Mouse (Mus musculus) lung, postnatal 0 days (tissue): ENCODE data around the gene Nek2. TPM values are rescaled to one million over a fixed set of nuclear protein-coding genes. Genes with fewer than 3 reads are reported as not detected.

ENCODE experiments used
- ATAC-seq: fragments of 200-750 bp; cut with Nextera tagmentation; 2 replicates; pipeline ENCODE4 v1.8.0; 2017; ENCODE audit warnings: moderate library complexity
- DNase-seq: peaks from one replicate; pipeline ENCODE4 v3.0.0-alpha.2; 2016; ENCODE audit warnings: low spot score
- H3K27ac ChIP-seq: fragments of 300-500 bp; sonication (generic); 2 replicates; pipeline ENCODE4 v1.5.1; 2014; ENCODE audit warnings: antibody characterized with exemption, mild to moderate bottlenecking, low read length, mixed read lengths
- H3K27me3 ChIP-seq: fragments of 300-500 bp; sonication (generic); replicated peaks from 2 replicates; pipeline ENCODE4 v1.6.1; 2014; ENCODE audit warnings: low read length, mixed read lengths; ENCODE audit not compliant: insufficient read depth
- H3K36me3 ChIP-seq: fragments of 300-500 bp; sonication (generic); 2 replicates; pipeline ENCODE4 v1.6.1; 2014; ENCODE audit warnings: low read length, mixed read lengths; ENCODE audit not compliant: insufficient read depth
- H3K4me1 ChIP-seq: fragments of 300-500 bp; sonication (generic); 2 replicates; pipeline ENCODE4 v1.6.1; 2014; ENCODE audit warnings: antibody characterized with exemption, low read depth, low read length, mixed read lengths; ENCODE audit not compliant: insufficient read depth
- H3K4me2 ChIP-seq: fragments of 300-500 bp; sonication (generic); replicated peaks from 2 replicates; pipeline ENCODE4 v1.6.1; 2014; ENCODE audit warnings: low read depth, mild to moderate bottlenecking, low read length, moderate library complexity, mixed read lengths
- H3K4me3 ChIP-seq: fragments of 300-500 bp; sonication (generic); 2 replicates; pipeline ENCODE4 v1.5.1; 2014; ENCODE audit warnings: low read depth, low read length
- H3K9ac ChIP-seq: fragments of 300-500 bp; sonication (generic); replicated peaks from 2 replicates; pipeline ENCODE4 v1.6.1; 2014; ENCODE audit warnings: low read depth, mild to moderate bottlenecking
- H3K9me3 ChIP-seq: fragments of 300-500 bp; sonication (generic); 2 replicates; pipeline ENCODE4 v1.6.1; 2016; ENCODE audit warnings: low read length, mixed read lengths
- CTCF ChIP-seq: IDR thresholded peaks from 2 replicates; pipeline ENCODE4 v1.5.1; 2016; ENCODE audit warnings: antibody characterized with exemption, mild to moderate bottlenecking
- EP300 ChIP-seq: IDR thresholded peaks from 2 replicates; pipeline ENCODE4 v1.6.1; 2016; ENCODE audit warnings: antibody characterized with exemption, mild to moderate bottlenecking, control low read depth
- WGBS: fragments of 180-500 bp; shearing (Covaris S2); extraction: QIAGEN DNeasy Blood & Tissue Kit; methylation state at CpG from one replicate; pipeline ENCODE4 v1.1.7; 2014; 5-methylcytosine and 5-hydroxymethylcytosine counted together
- polyA plus RNA-seq: library from polyadenylated mRNA; unstranded; fragments of >200 nt; fragmentation: Nextera tagmentation; extraction: Ambion mirVana; gene quantifications from 2 replicates; pipeline ENCODE4 v1.2.1, GENCODE M21; 2015

Nek2 gene
- polyA plus RNA-seq, 1 experiment from 2014 or later = 4.8 TPM

- WGBS = 42% methylated on average over 6 of the region's 6 CpGs
- Histone ChIP-seq H3K4me2 (no peak overlapping the region), H3K4me1 (peaks cover 4% of the 10 kb centered on the region; the same call in 1 of the 2 replicates), H3K27me3 (no peaks in the 10 kb centered on the region), H3K27ac (no peak overlapping the region), H3K36me3 (no peaks in the 10 kb centered on the region), H3K9ac (no peak overlapping the region), H3K4me3 (no peak overlapping the region), H3K9me3 (no peaks in the 10 kb centered on the region)
- no peak for DNase-seq
- TF ChIP-seq CTCF (no peak), EP300 (no peak)
- ATAC-seq = no peak
Measured at GRCm38 (mm10) chr1:191818145-191818631, 3.1 kb upstream of the Nek2 start.

- no peaks in the 10 kb centered on the region for H3K9me3 ChIP-seq
Measured at GRCm38 (mm10) chr1:191819026-191819425, 2.2 kb upstream of the Nek2 start.

GRCm38 (mm10) chr1:191820951-191821325 lies 306 bp upstream of the Nek2 start:
- Histone ChIP-seq H3K9me3 (no peaks in the 10 kb centered on the region), H3K9ac (peak overlapping the region; percentile 23; the same call in 1 of the 2 replicates), H3K36me3 (no peaks in the 10 kb centered on the region), H3K27ac (no peak overlapping the region), H3K4me1 (peaks cover 4% of the 10 kb centered on the region; the same call in 1 of the 2 replicates), H3K4me2 (peak overlapping the region; percentile 98), H3K27me3 (no peaks in the 10 kb centered on the region), H3K4me3 (peak overlapping the region; percentile 61)
- 4% methylated on average over 15 of the region's 15 CpGs for WGBS
- no peak for DNase-seq
- TF ChIP-seq CTCF = no peak
- TF ChIP-seq EP300 = no peak
- no peak for ATAC-seq

More at GRCm38 (mm10) chr1:191819026-191819425, 2.2 kb upstream of the Nek2 start:
- Histone ChIP-seq H3K9ac (no peak overlapping the region), H3K27me3 (no peaks in the 10 kb centered on the region), H3K4me2 (no peak overlapping the region), H3K36me3 (no peaks in the 10 kb centered on the region), H3K4me1 (peaks cover 4% of the 10 kb centered on the region; the same call in 1 of the 2 replicates), H3K4me3 (no peak overlapping the region), H3K27ac (no peak overlapping the region)
- ATAC-seq = no peak
- TF ChIP-seq CTCF = no peak
- TF ChIP-seq EP300 = no peak
- no peak for DNase-seq

GRCm38 (mm10) chr1:191829124-191829523 lies 7.9 kb downstream of the Nek2 start:
- no peaks in the 10 kb centered on the region for H3K36me3 ChIP-seq
- H3K4me1 ChIP-seq = no peaks in the 10 kb centered on the region
- no peak overlapping the region for H3K4me3 ChIP-seq
- H3K27me3 ChIP-seq = no peaks in the 10 kb centered on the region
- H3K4me2 ChIP-seq = no peak overlapping the region
- TF ChIP-seq CTCF = peak; percentile 53
- TF ChIP-seq EP300 = no peak
- DNase-seq (peak; percentile 27), ATAC-seq (no peak)
- no peak overlapping the region for H3K27ac ChIP-seq
- no peak overlapping the region for H3K9ac ChIP-seq
- WGBS = 80% methylated on average over 3 of the region's 3 CpGs
- H3K9me3 ChIP-seq = no peaks in the 10 kb centered on the region

- Histone ChIP-seq H3K4me1 (no peaks in the 10 kb centered on the region), H3K4me3 (no peak overlapping the region), H3K9me3 (no peaks in the 10 kb centered on the region), H3K36me3 (no peaks in the 10 kb centered on the region), H3K27me3 (no peaks in the 10 kb centered on the region), H3K27ac (no peak overlapping the region), H3K4me2 (no peak overlapping the region), H3K9ac (no peak overlapping the region)
- DNase-seq (no peak), ATAC-seq (no peak)
- 93% methylated on average over 6 of the region's 6 CpGs for WGBS
- TF ChIP-seq CTCF (no peak), EP300 (no peak)
Measured at GRCm38 (mm10) chr1:191833396-191833795, 12.2 kb downstream of the Nek2 start.

GRCm38 (mm10) chr1:191834825-191835224 lies 13.6 kb downstream of the Nek2 start:
- TF ChIP-seq EP300 = no peak
- TF ChIP-seq CTCF = peak; percentile 93
- ATAC-seq = peak; percentile 73
- no peaks in the 10 kb centered on the region for H3K4me1 ChIP-seq
- no peaks in the 10 kb centered on the region for H3K9me3 ChIP-seq
- no peaks in the 10 kb centered on the region for H3K27me3 ChIP-seq
- WGBS = 10% methylated on average over 19 of the region's 19 CpGs
- no peak overlapping the region for H3K4me3 ChIP-seq
- H3K27ac ChIP-seq = no peak overlapping the region
- peak; percentile 83 for DNase-seq
- H3K9ac ChIP-seq = no peak overlapping the region
- H3K36me3 ChIP-seq = no peaks in the 10 kb centered on the region
- peak overlapping the region; percentile 46 for H3K4me2 ChIP-seq
